ENCODE assay signal across 1 mouse cellular context in genomic region chr16:17890917-17891566, GRCm38 (mm10).
TF ChIP-seq lines count a peak whose summit lies in the region.

No protein-coding gene starts in this region.

TF ChIP-seq in C2C12, 6 proteins besides CTCF, POLR2A, EP300 and RAD21:
- TF ChIP-seq MYOD1 (IDR thresholded peaks at IDR 0.05; ENCODE audit: control insufficient read depth, insufficient read length, low read depth) (peak; percentile 14), MYOG (IDR thresholded peaks at IDR 0.05; ENCODE audit: control insufficient read depth, extremely low read depth, insufficient read length) (no peak), FOSL1 (IDR thresholded peaks at IDR 0.05; ENCODE audit: insufficient read depth, low read length, poor library complexity, severe bottlenecking) (no peak), CEBPB (IDR thresholded peaks at IDR 0.05; ENCODE audit: low read depth) (no peak), MAX (IDR thresholded peaks at IDR 0.05) (no peak)
